Mouse (Mus musculus) embryonic facial prominence, embryonic 10.5 days (tissue): Measurements from ENCODE around the gene Uaca. TPM values are rescaled to one million over a fixed set of nuclear protein-coding genes. Genes with fewer than 3 reads are reported as not detected.

Source experiments
- DNase-seq: peaks from one replicate; pipeline ENCODE4 v3.0.0-alpha.2; 2017; ENCODE audit warnings: low spot score
- H3K27ac ChIP-seq: fragments of 300-500 bp; sonication (generic); replicated peaks from 2 replicates; pipeline ENCODE4 v1.5.1; 2016; ENCODE audit warnings: mild to moderate bottlenecking
- H3K27me3 ChIP-seq: fragments of 300-500 bp; sonication (generic); replicated peaks from 2 replicates; pipeline ENCODE4 v1.6.1; 2016; ENCODE audit warnings: low read depth, mild to moderate bottlenecking; ENCODE audit not compliant: poor library complexity, severe bottlenecking
- H3K36me3 ChIP-seq: fragments of 300-500 bp; sonication (generic); replicated peaks from 2 replicates; pipeline ENCODE4 v1.6.1; 2016; ENCODE audit warnings: mild to moderate bottlenecking, moderate library complexity
- H3K4me1 ChIP-seq: fragments of 300-500 bp; sonication (generic); 2 replicates; pipeline ENCODE4 v1.6.1; 2016
- H3K4me3 ChIP-seq: fragments of 300-500 bp; sonication (generic); 2 replicates; pipeline ENCODE4 v1.5.1; 2016; ENCODE audit warnings: mild to moderate bottlenecking, moderate library complexity
- H3K9me3 ChIP-seq: fragments of 300-500 bp; sonication (generic); 2 replicates; pipeline ENCODE4 v1.6.1; 2016; ENCODE audit warnings: mild to moderate bottlenecking
- WGBS: fragments of 180-500 bp; shearing (Covaris S2); methylation state at CpG from one replicate; pipeline ENCODE4 v1.1.7; 2016; 5-methylcytosine and 5-hydroxymethylcytosine counted together
- polyA plus RNA-seq: library from polyadenylated mRNA; unstranded; fragments of >200 nt; fragmentation: Nextera tagmentation; extraction: Ambion mirVana; gene quantifications from 2 replicates; pipeline ENCODE4 v1.2.1, GENCODE M21; 2016

The Uaca gene
- polyA plus RNA-seq, 1 experiment from 2014 or later: 31.0 TPM

- H3K9me3 ChIP-seq: no peaks in the 10 kb centered on the region
- H3K36me3 ChIP-seq: peaks cover 66% of the 10 kb centered on the region
- H3K4me1 ChIP-seq: peaks cover 7% of the 10 kb centered on the region; the same call in 1 of the 2 replicates
- no peak overlapping the region for H3K27ac ChIP-seq
- no peak for DNase-seq
- H3K27me3 ChIP-seq: no peaks in the 10 kb centered on the region
- WGBS: 96% methylated on average over 8 of the region's 8 CpGs
- H3K4me3 ChIP-seq: no peak overlapping the region
Measured at GRCm38 (mm10) chr9:60874055-60874392, 79.7 kb downstream of the Uaca start.

DNA sequence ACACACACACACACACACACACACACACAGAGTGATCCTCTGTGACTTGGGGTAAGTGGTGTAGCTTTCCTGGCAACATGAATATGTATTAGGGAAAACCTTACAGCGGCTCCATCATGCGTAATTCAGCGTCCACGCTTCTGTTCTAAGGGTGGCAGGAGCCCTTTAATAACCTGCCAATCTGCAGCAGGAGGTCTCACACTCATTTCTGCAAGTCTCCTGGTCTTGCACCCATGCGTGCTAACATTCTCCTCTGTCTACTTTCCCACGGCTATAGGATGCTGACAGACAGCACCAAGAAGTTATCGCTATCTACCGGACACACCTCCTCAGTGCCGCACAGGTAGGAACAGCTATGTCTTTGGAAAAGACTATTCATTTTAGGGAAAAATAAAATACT lies 81.7 kb downstream of the Uaca start:
- H3K36me3 ChIP-seq: peaks cover 63% of the 10 kb centered on the region
- H3K4me3 ChIP-seq: no peak overlapping the region
- H3K27ac ChIP-seq: no peak overlapping the region
- WGBS: 94% methylated on average over 9 of the region's 9 CpGs
- H3K9me3 ChIP-seq: no peaks in the 10 kb centered on the region
- H3K27me3 ChIP-seq: no peaks in the 10 kb centered on the region
- DNase-seq: no peak
- H3K4me1 ChIP-seq: no peaks in the 10 kb centered on the region

DNA sequence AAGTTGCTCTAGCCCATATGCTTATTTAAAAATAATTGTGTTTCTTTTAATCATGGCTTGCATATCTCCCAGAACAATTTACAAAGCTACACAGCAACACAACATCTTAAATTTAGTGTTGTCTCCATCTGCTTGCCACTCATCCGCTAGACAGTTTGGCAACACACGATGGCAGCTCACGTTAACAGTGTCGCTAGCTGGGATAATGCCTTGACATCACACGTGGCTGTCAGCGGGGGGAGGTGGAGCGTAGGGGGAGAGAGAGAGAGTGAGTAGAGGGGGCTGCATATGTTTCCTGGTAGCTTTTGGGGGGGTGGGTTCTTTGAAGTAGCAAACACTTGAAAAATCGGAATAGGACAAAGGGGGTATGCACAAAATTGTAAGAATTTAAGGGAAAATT lies 82.2 kb downstream of the Uaca start:
- Histone ChIP-seq H3K4me3 (no peak overlapping the region), H3K9me3 (no peaks in the 10 kb centered on the region), H3K27me3 (no peaks in the 10 kb centered on the region), H3K36me3 (peaks cover 63% of the 10 kb centered on the region), H3K27ac (no peak overlapping the region), H3K4me1 (no peaks in the 10 kb centered on the region)
- no peak for DNase-seq
- WGBS: 86% methylated on average over 8 of the region's 8 CpGs

- H3K27me3 ChIP-seq: no peaks in the 10 kb centered on the region
- no peak for DNase-seq
- H3K27ac ChIP-seq: no peak overlapping the region
- 87% methylated on average over 8 of the region's 8 CpGs for WGBS
- H3K36me3 ChIP-seq: peaks cover 64% of the 10 kb centered on the region
- 0 out of 2 replicates have a peak, but pooled peaks cover 4% of the 10 kb centered on the region for H3K9me3 ChIP-seq
- no peak overlapping the region for H3K4me3 ChIP-seq
- no peaks in the 10 kb centered on the region for H3K4me1 ChIP-seq
Measured at GRCm38 (mm10) chr9:60878051-60878557, 83.8 kb downstream of the Uaca start.

- Histone ChIP-seq H3K4me3 (no peak overlapping the region), H3K27me3 (no peaks in the 10 kb centered on the region), H3K4me1 (no peaks in the 10 kb centered on the region), H3K36me3 (peaks cover 66% of the 10 kb centered on the region), H3K9me3 (0 out of 2 replicates have a peak, but pooled peaks cover 4% of the 10 kb centered on the region), H3K27ac (no peak overlapping the region)
- no peak for DNase-seq
- WGBS: 65% methylated on average over 3 of the region's 3 CpGs
Measured at GRCm38 (mm10) chr9:60878630-60879029, 84.3 kb downstream of the Uaca start.

DNA sequence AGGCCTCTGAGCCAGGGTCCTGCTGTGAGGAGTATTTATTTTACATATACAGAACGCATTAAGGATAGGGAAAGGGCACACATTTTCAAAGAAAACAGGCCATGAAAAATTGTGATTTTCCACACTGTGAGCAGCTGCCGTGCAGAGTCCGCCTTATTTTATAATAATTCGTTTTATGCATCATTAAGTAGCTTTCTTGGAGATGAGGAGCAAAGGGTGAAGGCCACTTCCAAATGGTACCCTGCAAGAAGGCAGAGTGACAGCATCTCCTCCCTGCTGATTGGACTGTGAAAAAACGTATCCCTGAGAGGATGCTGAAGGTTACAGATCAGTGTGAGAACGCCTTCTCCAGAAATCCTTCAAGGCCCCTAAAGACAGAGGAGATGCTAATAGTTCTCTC lies 90.8 kb downstream of the Uaca start:
- Histone ChIP-seq H3K4me3 (no peak overlapping the region), H3K36me3 (peaks cover 24% of the 10 kb centered on the region), H3K9me3 (0 out of 2 replicates have a peak, but pooled peaks cover 4% of the 10 kb centered on the region), H3K27ac (no peak overlapping the region), H3K27me3 (no peaks in the 10 kb centered on the region), H3K4me1 (peaks cover 16% of the 10 kb centered on the region)
- DNase-seq: no peak
- 70% methylated on average over 6 of the region's 6 CpGs for WGBS

- 62% methylated on average over 18 of the region's 18 CpGs for WGBS
- Histone ChIP-seq H3K27ac (no peak overlapping the region), H3K4me3 (no peak overlapping the region), H3K27me3 (no peaks in the 10 kb centered on the region; the same call in 1 of the 2 replicates), H3K36me3 (peaks cover 13% of the 10 kb centered on the region), H3K9me3 (0 out of 2 replicates have a peak, but pooled peaks cover 4% of the 10 kb centered on the region), H3K4me1 (peaks cover 16% of the 10 kb centered on the region)
- DNase-seq: peak; percentile 23
Measured at GRCm38 (mm10) chr9:60886431-60887371, 92.4 kb downstream of the Uaca start.

- H3K36me3 ChIP-seq: peaks cover 9% of the 10 kb centered on the region
- H3K4me3 ChIP-seq: no peak overlapping the region
- H3K27ac ChIP-seq: no peak overlapping the region
- H3K4me1 ChIP-seq: peaks cover 16% of the 10 kb centered on the region
- no peaks in the 10 kb centered on the region; the same call in 1 of the 2 replicates for H3K27me3 ChIP-seq
- no peak for DNase-seq
- H3K9me3 ChIP-seq: 0 out of 2 replicates have a peak, but pooled peaks cover 4% of the 10 kb centered on the region
- 72% methylated on average over 9 of the region's 9 CpGs for WGBS
Measured at GRCm38 (mm10) chr9:60887389-60887811, 93.1 kb downstream of the Uaca start.

GRCm38 (mm10) chr9:60893511-60893910 lies 99.2 kb downstream of the Uaca start:
- H3K27ac ChIP-seq: no peak overlapping the region
- H3K36me3 ChIP-seq: no peaks in the 10 kb centered on the region
- no peak for DNase-seq
- 86% methylated on average over 6 of the region's 6 CpGs for WGBS
- no peaks in the 10 kb centered on the region for H3K9me3 ChIP-seq
- peaks cover 17% of the 10 kb centered on the region for H3K27me3 ChIP-seq
- H3K4me1 ChIP-seq: peaks cover 4% of the 10 kb centered on the region
- no peak overlapping the region for H3K4me3 ChIP-seq

DNA sequence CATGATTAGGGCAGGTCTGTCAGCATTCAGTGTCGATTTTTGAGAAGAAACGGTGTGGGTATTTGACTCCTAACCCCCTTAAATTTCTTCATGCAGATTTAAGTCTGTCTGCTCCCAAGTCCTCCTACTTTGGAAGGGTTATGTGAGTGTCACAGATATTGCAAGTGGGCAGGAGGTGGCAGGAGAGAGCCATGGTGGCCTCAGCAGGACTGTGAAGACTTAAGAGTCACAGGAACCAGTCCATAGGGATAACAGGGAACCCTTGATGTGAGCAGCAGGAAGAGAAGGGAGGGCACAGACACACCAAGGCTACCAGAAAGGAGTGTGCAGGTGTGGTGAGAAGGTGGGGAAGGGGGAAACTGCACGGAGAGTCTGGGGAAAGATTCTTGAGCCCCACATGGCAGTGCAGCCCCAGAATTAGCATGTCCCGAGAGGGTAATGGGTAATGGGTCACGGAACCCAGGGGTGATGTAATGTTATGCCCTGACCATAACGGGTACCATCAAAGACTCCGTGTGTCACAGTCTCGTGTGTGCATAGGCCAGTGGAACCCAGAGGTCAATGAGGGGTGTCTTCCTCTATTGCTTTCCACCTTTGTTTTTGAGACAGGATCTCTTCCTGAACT lies 101.3 kb downstream of the Uaca start:
- WGBS: 63% methylated on average over 8 of the region's 8 CpGs
- H3K4me1 ChIP-seq: peaks cover 20% of the 10 kb centered on the region
- peak; percentile 70 for DNase-seq
- peaks cover 17% of the 10 kb centered on the region for H3K27me3 ChIP-seq
- H3K9me3 ChIP-seq: no peaks in the 10 kb centered on the region
- no peak overlapping the region for H3K27ac ChIP-seq
- H3K4me3 ChIP-seq: no peak overlapping the region
- no peaks in the 10 kb centered on the region for H3K36me3 ChIP-seq

GRCm38 (mm10) chr9:60898291-60899020 lies 104.1 kb downstream of the Uaca start:
- DNase-seq: no peak
- Histone ChIP-seq H3K4me3 (no peak overlapping the region), H3K4me1 (peaks cover 23% of the 10 kb centered on the region), H3K36me3 (no peaks in the 10 kb centered on the region), H3K27ac (no peak overlapping the region), H3K27me3 (peaks cover 22% of the 10 kb centered on the region), H3K9me3 (no peaks in the 10 kb centered on the region)
- 91% methylated on average over 5 of the region's 5 CpGs for WGBS

DNA sequence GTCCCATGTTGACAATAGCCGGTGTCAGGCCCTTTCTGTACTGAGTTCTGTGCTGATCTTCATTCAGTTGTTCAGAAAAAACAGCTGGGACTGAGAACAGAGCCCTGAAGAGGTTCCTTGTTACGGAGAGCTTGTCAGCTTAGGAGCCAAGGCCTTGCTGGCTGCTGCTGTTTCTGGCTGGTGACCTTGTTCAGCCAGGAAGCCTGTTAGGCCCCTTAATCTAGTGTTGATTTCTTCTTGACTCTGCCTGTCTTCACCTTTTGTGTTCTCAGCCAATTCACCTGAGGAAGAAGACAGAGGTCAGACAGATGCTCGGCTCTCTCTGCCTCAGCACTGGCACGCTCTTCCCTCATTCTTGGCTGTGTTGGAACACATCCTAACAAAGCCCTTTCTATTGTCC lies 104.9 kb downstream of the Uaca start:
- no peak for DNase-seq
- H3K27me3 ChIP-seq: peaks cover 15% of the 10 kb centered on the region
- 61% methylated on average over 4 of the region's 4 CpGs for WGBS
- no peaks in the 10 kb centered on the region for H3K36me3 ChIP-seq
- peaks cover 23% of the 10 kb centered on the region for H3K4me1 ChIP-seq
- H3K27ac ChIP-seq: no peak overlapping the region
- H3K9me3 ChIP-seq: no peaks in the 10 kb centered on the region
- no peak overlapping the region for H3K4me3 ChIP-seq
